ENCODE assay signal across 16 mouse cellular contexts in genomic region chr14:103884892-103885575, GRCm38 (mm10). TPM values are rescaled to one million over a fixed set of nuclear protein-coding genes. Genes with fewer than 3 reads are reported as not detected.
DNase-seq lines count a peak whose midpoint lies in the region; ATAC-seq and TF ChIP-seq lines count a peak whose summit lies in the region.
"Had no signal": no experiment of that assay in that cellular context is flagged by ENCODE, and none has a peak within 500 bp of the region (broad histone marks: within the 10 kb centered on the region; RNA-seq: fewer than 3 reads in every experiment).

No protein-coding gene starts in this region.

- no peaks in the 10 kb centered on the region for H3K36me3 ChIP-seq in lung, postnatal 0 days (ENCODE audit: insufficient read depth, low read length)
- H3K36me3 ChIP-seq in kidney, embryonic 16.5 days (ENCODE audit: insufficient read depth, low read length) = no peaks in the 10 kb centered on the region
- no peaks in the 10 kb centered on the region for H3K36me3 ChIP-seq in liver, postnatal 0 days (replicated peaks; ENCODE audit: insufficient read depth, low read length)
- H3K36me3 ChIP-seq: forebrain, embryonic 12.5 days; neural tube, embryonic 13.5 days had no signal

- intact Hi-C loops in heart, postnatal 36 days (cut with DNase I) = loop anchor here (5.0 kb wide), 1 partner anchor 43 kb away; the partner anchor contains the start of gene Ednrb

- TF ChIP-seq CTCF in lung, postnatal 0 days (IDR thresholded peaks at IDR 0.05) = no peak
- no peak for TF ChIP-seq CTCF in liver, postnatal 0 days (IDR thresholded peaks at IDR 0.05; ENCODE audit: low read depth)

- WGBS in lung, postnatal 0 days = 50% methylated on average over 7 of the region's 7 CpGs
- WGBS in kidney, embryonic 16.5 days = 64% methylated on average over 7 of the region's 7 CpGs
- WGBS in liver, postnatal 0 days (ENCODE audit: insufficient replicate concordance) = 44% methylated on average over 7 of the region's 7 CpGs

- H3K27ac ChIP-seq in lung, postnatal 0 days (ENCODE audit: low read length) = no peak overlapping the region
- 0 out of 2 replicates have a peak overlapping the region, but pooled peaks have one; percentile 14 for H3K27ac ChIP-seq in kidney, embryonic 16.5 days (ENCODE audit: low read length)
- H3K27ac ChIP-seq in liver, postnatal 0 days (ENCODE audit: low read depth) = no peak overlapping the region
- H3K27ac ChIP-seq: forebrain, embryonic 12.5 days; macrophage; neural tube, embryonic 13.5 days had no signal

- H3K9ac ChIP-seq in lung, postnatal 0 days (replicated peaks; ENCODE audit: low read depth) = no peak overlapping the region
- no peak overlapping the region for H3K9ac ChIP-seq in kidney, embryonic 16.5 days (replicated peaks; ENCODE audit: low read length)
- H3K9ac ChIP-seq in liver, postnatal 0 days (replicated peaks) = no peak overlapping the region
- H3K9ac ChIP-seq: forebrain, embryonic 12.5 days; neural tube, embryonic 13.5 days had no signal

- H3K4me3 ChIP-seq in lung, postnatal 0 days (ENCODE audit: low read depth, low read length) = no peak overlapping the region
- no peak overlapping the region for H3K4me3 ChIP-seq in kidney, embryonic 16.5 days (ENCODE audit: low read length)
- no peak overlapping the region for H3K4me3 ChIP-seq in liver, postnatal 0 days (ENCODE audit: low read depth, low read length)
- H3K4me3 ChIP-seq: forebrain, embryonic 12.5 days; neural tube, embryonic 13.5 days had no signal

- H3K27me3 ChIP-seq in lung, postnatal 0 days (replicated peaks; ENCODE audit: insufficient read depth, low read length) = no peaks in the 10 kb centered on the region
- H3K27me3 ChIP-seq in kidney, embryonic 16.5 days (ENCODE audit: insufficient read depth, low read length) = no peaks in the 10 kb centered on the region
- no peaks in the 10 kb centered on the region for H3K27me3 ChIP-seq in liver, postnatal 0 days (ENCODE audit: insufficient read depth, low read length)
- H3K27me3 ChIP-seq: forebrain, embryonic 12.5 days; neural tube, embryonic 13.5 days had no signal

- ATAC-seq in lung, postnatal 0 days = peak; percentile 93
- ATAC-seq in kidney, embryonic 16.5 days (ENCODE audit: low FRiP score, low TSS enrichment) = peak; percentile 77
- peak; percentile 79 for ATAC-seq in liver, postnatal 0 days

- no peaks in the 10 kb centered on the region for H3K4me1 ChIP-seq in lung, postnatal 0 days (ENCODE audit: insufficient read depth, low read depth, low read length)
- no peaks in the 10 kb centered on the region for H3K4me1 ChIP-seq in kidney, embryonic 16.5 days (ENCODE audit: insufficient read depth, low read length)
- H3K4me1 ChIP-seq in liver, postnatal 0 days (ENCODE audit: insufficient read depth) = no peaks in the 10 kb centered on the region
- H3K4me1 ChIP-seq: forebrain, embryonic 12.5 days; neural tube, embryonic 13.5 days had no signal

- H3K4me2 ChIP-seq in lung, postnatal 0 days (replicated peaks; ENCODE audit: low read depth, low read length) = no peak overlapping the region
- no peak overlapping the region for H3K4me2 ChIP-seq in kidney, embryonic 16.5 days (replicated peaks; ENCODE audit: low read depth, low read length)
- H3K4me2 ChIP-seq in liver, postnatal 0 days (ENCODE audit: low read depth, low read length) = no peak overlapping the region
- H3K4me2 ChIP-seq: forebrain, embryonic 12.5 days; neural tube, embryonic 13.5 days had no signal

- peak; percentile 10 to 25 for DNase-seq in heart, adult 9 months (ENCODE audit: low spot score in 2 of 2)
- no peak for DNase-seq in heart, postnatal 36 days
- peak; percentile 61 for DNase-seq in lung, postnatal 0 days (ENCODE audit: low spot score)
- no peak for DNase-seq in lung, postnatal 4 days
- DNase-seq in liver, postnatal 0 days = no peak
- DNase-seq in thymus, postnatal 4 days = no peak
- DNase-seq in urinary bladder, postnatal 14 days (ENCODE audit: low spot score) = no peak
- DNase-seq: adrenal gland, postnatal 25 days; B cell, adult 2 months; cerebellum, postnatal 25 days; left cerebral cortex, postnatal 4 days; thymus, adult 2 months had no signal

- no peaks in the 10 kb centered on the region for H3K9me3 ChIP-seq in lung, postnatal 0 days (ENCODE audit: low read length)
- H3K9me3 ChIP-seq in kidney, embryonic 16.5 days (ENCODE audit: low read length) = no peaks in the 10 kb centered on the region
- H3K9me3 ChIP-seq in liver, postnatal 0 days (ENCODE audit: low read length) = no peaks in the 10 kb centered on the region
- H3K9me3 ChIP-seq: forebrain, embryonic 12.5 days; neural tube, embryonic 13.5 days had no signal

- TF ChIP-seq EP300 in lung, postnatal 0 days (IDR thresholded peaks at IDR 0.05) = peak; percentile 94
- TF ChIP-seq EP300 in liver, postnatal 0 days (IDR thresholded peaks at IDR 0.05; ENCODE audit: low read depth) = peak; percentile 61

RNA-seq across cellular contexts. Expression of gene Ednrb, which starts 40.8 kb away (rescaled TPM):
- 10 to 100 TPM; 14.4 to 20.5 TPM for total RNA-seq in heart, postnatal 36 days (2021)
- 116 and 139 TPM in 2 replicates for polyA plus RNA-seq in lung, postnatal 0 days (2015; fragmentation: Nextera tagmentation; extraction: Ambion mirVana)
- 52.7 and 57.7 TPM in 2 replicates for polyA plus RNA-seq in kidney, embryonic 16.5 days (2015; fragmentation: Nextera tagmentation; extraction: Ambion mirVana)
- 7.9 and 10.0 TPM in 2 replicates for polyA plus RNA-seq in liver, postnatal 0 days (2015; fragmentation: Nextera tagmentation; extraction: Ambion mirVana)

Comparison
In these comparisons a context has a peak if more than half of its experiments do, and no peak if none do; other contexts are left out.
1. DNase-seq: peak in heart, adult 9 months (2 of 2) and lung, postnatal 0 days (single experiment); none in heart, postnatal 36 days (0 of 2), lung, postnatal 4 days (0 of 2), liver, postnatal 0 days (single experiment), thymus, postnatal 4 days (single experiment) and urinary bladder, postnatal 14 days (single experiment).
2. Peak in every context shown above with its lines, with median percentiles within 50 percentile points of each other: ATAC-seq.